Mouse (Mus musculus) cerebellum, adult 9-11 months (tissue): Measurements from ENCODE around the gene Mgll.
A peak's percentile ranks its signal among the peaks of the same experiment; 100 is the strongest.

Experiments
- DNase-seq: peaks from one replicate; pipeline ENCODE4 v3.0.0; 2022

Gene Mgll

GRCm38 (mm10) chr6:88809091-88810037, 85.2 kb downstream of the Mgll start:
- DNase-seq: no peak

- DNase-seq: no peak
Measured at GRCm38 (mm10) chr6:88810291-88810690, 86.1 kb downstream of the Mgll start.

GRCm38 (mm10) chr6:88811396-88811795, 87.2 kb downstream of the Mgll start:
- no peak for DNase-seq

GRCm38 (mm10) chr6:88811880-88812400, 87.7 kb downstream of the Mgll start:
- no peak for DNase-seq

- DNase-seq: no peak
Measured at GRCm38 (mm10) chr6:88812886-88813285, 88.7 kb downstream of the Mgll start.

- no peak for DNase-seq
Measured at GRCm38 (mm10) chr6:88813832-88814231, 89.6 kb downstream of the Mgll start.

GRCm38 (mm10) chr6:88815036-88815435, 90.8 kb downstream of the Mgll start:
- DNase-seq: no peak

- no peak for DNase-seq
Measured at GRCm38 (mm10) chr6:88815489-88815888, 91.3 kb downstream of the Mgll start.

- no peak for DNase-seq
Measured at GRCm38 (mm10) chr6:88816913-88817312, 92.7 kb downstream of the Mgll start.

- DNase-seq: no peak
Measured at GRCm38 (mm10) chr6:88820853-88821252, 96.6 kb downstream of the Mgll start.

GRCm38 (mm10) chr6:88821294-88821693, 97.1 kb downstream of the Mgll start:
- no peak for DNase-seq

GRCm38 (mm10) chr6:88821901-88822300, 97.7 kb downstream of the Mgll start:
- DNase-seq: peak; percentile 94

- DNase-seq: peak; percentile 64
Measured at GRCm38 (mm10) chr6:88824183-88824582, 100.0 kb downstream of the Mgll start.

GRCm38 (mm10) chr6:88826088-88826487, 101.9 kb downstream of the Mgll start:
- no peak for DNase-seq

GRCm38 (mm10) chr6:88826545-88826944, 102.3 kb downstream of the Mgll start:
- peak; percentile 70 for DNase-seq

GRCm38 (mm10) chr6:88826965-88827364, 102.8 kb downstream of the Mgll start:
- DNase-seq: peak; percentile 62

- peak; percentile 56 for DNase-seq
Measured at GRCm38 (mm10) chr6:88827395-88828205, 103.4 kb downstream of the Mgll start.

- no peak for DNase-seq
Measured at GRCm38 (mm10) chr6:88828206-88829009, 104.2 kb downstream of the Mgll start.

- no peak for DNase-seq
Measured at GRCm38 (mm10) chr6:88829579-88829978, 105.4 kb downstream of the Mgll start.

- DNase-seq: no peak
Measured at GRCm38 (mm10) chr6:88830112-88830702, 106.0 kb downstream of the Mgll start.

- peak; percentile 83 for DNase-seq
Measured at GRCm38 (mm10) chr6:88831456-88831855, 107.2 kb downstream of the Mgll start.

GRCm38 (mm10) chr6:88832663-88833062, 108.5 kb downstream of the Mgll start:
- no peak for DNase-seq
